Mouse (Mus musculus): ENCODE results near the gene Fgf16.

DNA sequence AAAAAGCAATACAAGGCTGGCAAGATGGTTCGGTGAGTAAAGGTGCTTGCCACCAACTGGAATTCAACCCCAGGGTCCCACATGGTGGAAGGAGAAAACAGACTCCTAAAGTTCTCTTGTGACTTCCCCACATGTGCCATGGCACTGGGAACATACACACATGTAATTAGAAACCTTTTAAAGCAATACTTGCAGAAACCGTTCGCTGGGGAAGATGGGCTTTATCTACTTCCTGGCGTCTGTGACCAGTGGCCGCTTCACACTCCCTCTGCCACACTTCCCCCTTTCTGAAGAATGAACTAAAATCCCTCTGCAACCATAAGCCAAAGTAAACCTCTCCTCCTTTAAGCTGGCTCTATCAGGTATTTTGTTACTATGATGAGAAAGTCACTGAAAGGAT is 60.4 kb downstream of the Fgf16 start:
- TF ChIP-seq CTCF (IDR thresholded peaks at IDR 0.05; ENCODE audit: low read depth) (no peak), EP300 (IDR thresholded peaks at IDR 0.05; ENCODE audit: low read depth) (no peak)

Data from liver, postnatal 0 days (tissue).